Mouse (Mus musculus) hematopoietic stem cell, adult 5-6 weeks (primary cell): ENCODE measurements at regions not wholly inside any gene's neighbourhood (a gene's known extent, or its start where the extent isn't known, plus 50 kb on each side); places are given as distances from the start of the nearest gene placed in this dataset.

Source experiments
- ATAC-seq, 2 experiments: fragments of 125-278 bp in 1 of 2; replicated peaks in 1 of 2; 2 replicates each; pipeline ENCODE4 v1.8.0; 2016 to 2017; ENCODE audit warnings: inconsistent platforms in 2 of 2, mild to moderate bottlenecking in 2 of 2, moderate number of reproducible peaks in 2 of 2, low read depth in 1 of 2, moderate TSS enrichment in 1 of 2; ENCODE audit not compliant: low FRiP score in 2 of 2, poor library complexity in 2 of 2, severe bottlenecking in 2 of 2, insufficient read depth in 1 of 2, low TSS enrichment in 1 of 2

DNA sequence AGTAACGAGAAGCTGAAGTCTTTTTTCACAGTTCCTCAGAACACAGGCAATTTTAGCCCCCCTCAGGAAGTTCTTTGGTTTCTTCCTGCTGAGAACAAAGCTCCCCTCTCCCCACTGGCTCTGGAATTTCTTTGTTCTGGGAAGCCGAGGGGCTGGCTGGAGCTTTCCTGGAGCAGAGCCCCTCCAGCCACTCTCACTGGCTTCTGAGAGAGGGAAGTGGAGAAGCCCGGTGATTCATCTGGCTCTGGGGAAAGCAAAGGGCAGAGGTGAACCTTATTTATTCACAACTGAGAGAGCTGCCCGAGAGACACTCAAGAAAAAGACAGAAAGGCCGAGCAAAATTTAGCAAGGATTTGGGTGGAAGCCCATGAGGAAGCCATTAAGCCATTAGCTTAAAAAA lies 63.9 kb downstream of the Ddx3x start:
- no peak for ATAC-seq

DNA sequence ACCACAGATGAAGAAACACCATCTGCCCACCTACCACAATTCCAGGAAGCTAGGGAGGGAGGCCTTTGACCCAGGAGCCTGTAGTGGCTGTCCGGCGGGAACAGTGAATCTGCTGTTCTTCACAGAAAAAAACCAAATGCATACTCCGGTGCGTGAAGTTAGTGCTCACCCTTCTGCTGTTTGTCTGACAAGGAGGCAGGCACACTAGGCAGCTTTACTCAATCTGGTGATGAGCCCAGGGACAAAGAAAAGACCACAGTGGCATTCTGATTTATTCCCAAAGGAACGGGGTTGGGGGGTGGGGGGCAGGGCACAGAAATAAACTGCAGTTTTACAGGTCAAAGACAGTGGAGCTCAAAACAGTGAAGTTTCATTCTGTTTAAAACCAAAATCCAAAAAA lies 64.4 kb downstream of the Ddx3x start:
- ATAC-seq: no peak

DNA sequence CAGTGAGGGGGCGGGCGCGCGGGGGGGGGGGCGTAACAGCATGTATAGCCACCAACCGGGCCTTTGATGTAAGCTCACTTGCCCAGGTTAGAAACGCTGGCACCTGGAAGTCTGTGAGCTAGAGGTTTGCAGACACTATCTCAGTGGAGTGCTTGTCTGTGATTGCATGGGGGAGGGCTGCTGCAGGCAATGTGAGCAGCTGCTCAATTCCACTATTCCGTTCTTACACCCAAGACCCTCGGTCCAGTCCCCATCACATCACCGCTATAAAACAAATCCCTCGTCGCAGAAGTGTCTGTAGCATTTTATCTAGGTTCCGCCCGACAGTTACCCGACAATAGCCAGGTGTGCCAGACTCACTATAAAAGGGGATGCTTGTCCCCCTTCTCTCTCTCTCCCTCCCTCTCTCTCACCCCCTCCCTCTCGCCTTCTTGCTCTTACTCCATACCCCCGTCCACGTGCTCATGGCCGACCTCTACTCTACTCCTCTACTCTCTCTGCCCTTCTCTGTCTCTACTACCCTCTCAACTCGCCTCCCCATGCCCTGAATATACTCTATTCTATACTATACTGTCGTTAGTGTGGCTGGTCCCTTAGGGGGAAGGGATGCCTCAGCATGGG lies 65.4 kb downstream of the Ddx3x start:
- ATAC-seq: no peak

DNA sequence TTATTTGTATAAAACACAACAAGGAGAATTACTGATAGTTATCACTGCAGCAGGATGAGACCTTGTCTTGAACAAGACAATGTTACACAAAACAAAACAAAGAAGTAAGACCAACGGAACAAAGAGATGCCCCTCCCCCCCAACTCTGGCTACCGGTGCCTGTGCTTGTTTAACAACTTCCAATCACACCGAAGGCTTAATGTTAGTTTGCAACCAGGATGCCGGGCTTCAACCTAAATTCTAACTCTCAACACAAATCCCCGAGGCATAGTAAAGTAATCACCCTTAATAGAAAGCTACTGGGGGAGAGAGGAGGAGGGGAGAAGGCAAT lies 65.9 kb downstream of the Ddx3x start:
- ATAC-seq: peak in 1 of 2 experiments; percentile 6; a peak in 2 of 4 replicates

DNA sequence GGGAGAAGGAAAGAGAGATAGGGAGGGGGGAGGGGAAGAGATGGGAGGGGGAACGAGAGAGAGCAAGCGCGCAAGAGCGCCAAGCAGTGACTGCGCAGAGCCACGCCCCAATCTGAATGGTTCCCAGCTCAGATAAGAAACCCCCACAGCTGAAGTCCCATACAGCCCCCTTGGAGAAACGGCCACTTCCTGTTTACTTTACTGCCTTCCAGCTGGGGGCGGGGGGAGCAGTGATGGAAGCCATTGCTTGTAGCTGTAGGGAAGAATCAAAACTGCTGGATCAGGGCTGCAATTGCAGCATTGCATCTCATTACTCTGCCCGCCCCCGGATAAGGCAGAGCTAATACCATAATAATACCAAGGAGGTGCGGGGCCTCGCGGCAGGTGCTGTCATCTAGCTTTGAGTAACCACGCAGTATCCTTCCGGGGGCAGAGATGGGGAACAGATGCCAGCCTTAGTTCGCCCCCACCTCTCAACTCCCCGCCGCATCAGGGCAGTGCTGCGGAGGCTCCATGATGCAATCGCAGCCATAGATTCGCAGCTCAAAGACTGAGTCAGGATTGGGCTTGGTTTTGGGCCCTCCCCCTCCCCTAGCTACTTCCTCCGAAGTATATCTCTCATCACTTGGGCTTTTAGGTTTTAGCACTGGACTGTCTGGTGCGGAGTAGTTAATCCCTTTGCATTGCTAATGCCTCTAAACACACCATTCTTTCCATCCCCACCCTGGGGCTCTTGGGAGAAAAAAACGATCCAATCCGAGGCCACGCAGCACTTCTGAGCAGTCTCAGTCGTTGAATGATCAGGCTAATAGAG lies 66.5 kb downstream of the Ddx3x start:
- peak; percentile 91 to 94 for ATAC-seq

DNA sequence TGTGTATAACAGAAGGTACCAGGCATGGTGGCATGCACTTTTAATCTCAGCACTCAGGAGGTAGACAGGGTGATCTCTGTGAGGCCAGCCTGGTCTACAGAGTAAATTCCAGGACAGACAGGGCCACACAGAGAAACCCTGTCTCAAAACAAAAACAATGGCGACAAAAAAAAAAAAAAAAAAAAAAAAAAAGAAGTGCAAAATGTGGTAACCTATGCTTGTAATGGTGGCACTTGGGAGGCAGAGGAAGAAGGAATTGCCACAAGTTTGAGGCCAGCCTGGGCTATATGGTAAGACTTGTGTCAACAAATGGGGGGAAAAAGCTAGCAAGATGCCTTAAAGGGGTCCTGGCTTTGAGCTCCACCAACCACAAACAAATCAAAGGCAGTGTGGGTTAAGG lies 67.6 kb downstream of the Ddx3x start:
- no peak for ATAC-seq

DNA sequence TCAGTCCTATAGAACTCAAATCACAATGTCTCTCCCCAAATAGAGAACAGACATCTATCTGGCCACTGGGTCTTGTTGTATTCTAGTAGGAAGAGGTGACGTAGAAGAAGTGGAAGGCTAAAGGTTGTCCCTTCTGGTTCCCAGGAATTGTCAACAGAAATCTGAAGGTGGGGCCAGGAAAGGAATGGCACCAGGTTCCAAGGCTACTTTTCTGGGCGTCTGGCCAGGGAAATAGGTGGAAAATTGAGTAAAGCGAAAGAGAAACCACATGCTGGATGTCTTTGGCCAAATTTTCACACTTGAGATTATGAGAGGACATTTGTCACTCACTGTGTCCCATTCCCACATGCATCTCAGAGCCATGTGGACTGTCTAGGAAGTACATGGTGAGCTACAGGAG lies 69.7 kb downstream of the Ddx3x start:
- ATAC-seq: no peak

DNA sequence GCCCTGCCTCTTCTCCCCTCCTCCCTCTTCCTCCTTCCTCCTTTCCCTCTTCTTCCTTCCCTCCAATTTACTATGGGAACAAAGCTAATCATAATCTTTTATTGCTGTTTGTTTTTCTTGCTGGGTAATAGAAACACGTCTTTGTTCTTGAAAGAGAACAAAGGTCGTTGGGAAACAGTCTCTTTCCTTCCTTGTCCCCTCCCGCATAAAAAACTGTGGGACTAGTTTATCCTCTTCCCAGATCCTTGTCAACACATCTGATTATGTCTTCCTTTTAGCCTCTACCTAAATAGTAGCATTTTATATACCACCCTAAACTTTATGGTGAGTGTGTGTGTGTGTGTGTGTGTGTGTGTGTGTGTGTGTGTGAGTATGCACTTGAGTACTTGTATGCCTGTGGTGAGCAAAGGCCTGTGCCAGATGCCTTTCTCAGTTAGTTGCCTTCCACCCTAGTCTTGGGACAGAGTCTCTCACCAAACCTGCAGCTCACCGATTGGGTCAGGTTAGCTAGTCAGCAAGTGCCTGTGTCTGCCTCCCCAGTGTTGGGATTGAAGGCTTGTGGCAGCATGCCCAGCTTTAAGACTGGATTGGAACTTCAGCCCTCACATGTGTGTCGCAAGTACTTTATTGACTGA lies 76.5 kb downstream of the Ddx3x start:
- no peak for ATAC-seq

DNA sequence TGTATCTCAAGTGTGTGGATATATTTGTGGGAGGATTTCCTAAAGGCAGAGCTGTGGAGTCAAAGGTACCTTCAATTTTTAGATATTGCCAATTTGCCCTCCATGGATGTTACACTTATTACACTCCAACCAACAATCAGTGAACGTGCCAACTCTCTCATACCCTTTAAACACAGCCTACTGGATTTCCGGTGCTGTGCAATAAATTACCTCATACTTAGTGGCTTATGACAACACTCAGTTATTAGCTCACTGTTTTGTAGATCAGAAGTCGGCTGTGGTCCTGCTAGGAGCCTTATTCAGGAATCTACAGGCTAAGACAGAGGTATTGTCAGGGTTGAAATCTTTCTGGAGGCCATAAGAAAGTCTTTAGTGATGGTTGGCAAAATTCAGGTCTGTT lies 77.2 kb downstream of the Ddx3x start:
- no peak for ATAC-seq

DNA sequence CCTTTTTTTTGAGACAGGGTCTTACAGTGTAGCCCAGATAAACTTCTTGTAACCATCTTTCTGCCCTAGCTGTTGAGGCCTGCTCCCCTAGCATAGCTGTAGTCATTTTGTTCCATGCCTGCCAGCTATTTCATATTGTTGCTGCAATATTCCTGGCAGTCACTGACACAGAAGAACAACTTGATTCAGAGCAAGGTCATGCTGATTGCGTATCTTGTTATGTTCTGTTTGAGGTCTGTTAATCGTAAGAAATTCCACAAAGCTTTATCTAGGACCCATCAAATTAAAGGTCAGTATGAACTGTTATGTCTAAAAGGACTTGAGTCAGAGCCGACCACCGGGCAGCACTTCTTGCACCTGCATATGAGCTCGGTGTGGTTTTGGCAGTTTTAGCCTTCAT lies 79.7 kb downstream of the Ddx3x start:
- no peak for ATAC-seq

DNA sequence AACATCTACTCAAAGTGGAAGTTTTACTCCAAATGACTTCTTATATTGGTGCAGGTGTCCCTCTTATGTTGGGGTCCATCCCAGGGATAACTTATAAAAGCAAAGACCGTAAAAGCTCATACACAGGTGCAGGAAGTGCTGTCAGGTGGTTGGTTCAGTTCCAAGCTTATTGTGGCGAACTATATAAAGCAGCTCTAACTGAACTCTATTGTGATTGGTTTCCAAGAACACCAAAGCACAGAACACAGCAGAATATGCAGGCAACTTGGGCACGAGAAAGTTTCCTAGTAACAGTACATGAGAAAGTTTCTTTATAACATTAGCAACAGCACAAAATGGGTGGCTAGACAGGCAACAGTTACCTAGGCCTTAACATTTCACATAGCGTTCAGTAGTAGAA lies 89.5 kb downstream of the Ddx3x start:
- no peak for ATAC-seq

DNA sequence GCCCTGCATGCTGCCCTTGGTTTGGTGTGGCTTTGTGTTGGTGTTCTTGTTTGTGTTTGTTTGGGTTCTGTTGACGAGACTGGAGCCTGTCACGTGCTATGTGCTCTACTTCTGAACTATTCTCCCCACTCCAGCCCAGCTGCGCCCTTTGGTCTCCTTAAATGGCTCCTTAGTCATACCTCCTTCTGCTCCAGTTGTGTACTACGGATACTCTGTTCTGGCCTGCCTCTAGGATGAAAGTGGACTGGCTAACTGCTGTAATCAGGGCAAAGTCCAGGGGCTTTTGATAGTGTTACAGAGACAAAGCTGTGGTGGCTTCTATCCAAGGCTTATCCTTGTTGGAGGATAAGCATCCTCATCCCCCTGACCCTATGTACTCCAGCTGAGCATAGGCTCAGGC lies 92.0 kb downstream of the Ddx3x start:
- ATAC-seq: no peak

DNA sequence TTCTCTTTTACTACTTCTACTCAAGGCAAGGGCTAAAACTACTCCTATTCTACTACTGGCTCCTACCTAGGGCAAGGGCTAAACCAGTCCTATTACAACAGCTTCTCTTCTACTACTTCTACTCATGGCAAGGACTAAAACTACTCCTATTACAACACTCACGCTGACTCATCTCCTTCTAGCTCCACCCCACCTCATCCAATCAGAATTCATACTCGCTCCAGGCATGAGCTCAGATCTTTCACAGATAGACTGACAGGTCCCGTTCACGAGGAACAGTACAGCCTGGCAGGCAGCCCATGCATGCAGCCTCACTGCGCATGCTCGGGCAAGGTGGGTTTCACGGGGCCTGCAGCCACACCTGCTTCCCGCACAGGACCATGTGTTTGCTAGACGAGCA lies 79.6 kb upstream of the Nyx start:
- ATAC-seq: no peak

DNA sequence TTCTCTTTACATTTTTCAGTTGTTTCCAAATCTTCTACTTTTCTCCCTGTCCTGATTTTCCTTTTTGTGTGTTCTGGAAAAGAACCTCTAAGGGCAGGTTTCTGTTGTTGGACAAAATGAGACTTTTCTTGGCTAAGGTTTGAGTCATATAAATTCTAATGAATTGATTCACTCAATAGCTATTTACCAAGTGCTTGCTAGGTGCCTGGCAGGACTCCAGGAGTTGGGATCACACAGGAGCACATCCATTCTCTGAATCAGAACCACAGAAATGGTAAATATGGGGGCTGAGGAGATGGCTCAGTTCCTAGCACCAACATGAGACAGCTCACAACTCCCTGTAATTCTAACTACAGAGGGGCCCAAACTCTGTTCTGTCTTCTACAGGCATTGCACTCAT lies 67.4 kb upstream of the Nyx start:
- ATAC-seq: no peak

DNA sequence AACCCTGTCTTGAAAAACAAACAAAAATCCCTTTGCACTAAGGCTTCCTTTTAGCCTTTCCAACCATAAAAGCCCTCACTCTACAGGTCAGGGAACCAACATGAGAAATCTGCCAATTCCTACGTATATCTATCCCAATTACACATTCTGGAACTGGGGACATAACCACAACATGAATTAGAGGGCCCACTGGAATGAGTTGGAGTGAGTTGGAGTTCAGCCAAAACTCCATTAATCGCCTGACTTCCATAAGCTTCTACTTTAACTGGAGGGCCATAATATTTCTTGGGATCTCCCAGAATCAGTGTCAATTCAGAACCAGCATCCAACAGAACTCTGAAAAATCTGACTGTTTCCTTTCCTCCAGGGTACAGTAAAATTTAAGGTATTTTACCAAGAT lies 53.2 kb upstream of the Nyx start:
- no peak for ATAC-seq

DNA sequence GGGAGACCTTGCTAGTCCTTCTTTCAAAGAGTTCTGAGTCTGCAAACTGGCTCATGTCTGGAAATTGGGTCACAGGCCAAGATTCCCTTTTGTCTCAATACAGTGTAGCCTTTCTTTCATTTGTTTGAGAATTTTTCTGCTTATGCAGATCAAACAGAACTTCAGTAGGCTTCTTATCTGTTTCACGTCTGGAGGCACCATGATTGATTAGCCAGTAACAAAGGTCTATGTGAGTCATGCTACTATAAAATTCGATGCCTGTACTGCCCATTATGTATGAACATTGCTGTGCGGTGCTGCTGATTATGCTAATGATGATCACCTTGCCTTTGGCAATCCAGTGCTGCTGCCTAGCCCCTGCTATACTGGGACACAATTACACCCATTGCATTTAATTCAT lies 52.8 kb upstream of the Nyx start:
- ATAC-seq: no peak
